Mouse (Mus musculus) spleen, postnatal 4 days (tissue): ENCODE data around the gene Ccdc102a.
A peak's percentile ranks its signal among the peaks of the same experiment; 100 is the strongest.

ENCODE experiments used
- DNase-seq, 2 experiments: peaks; one replicate each; pipeline ENCODE4 v3.0.0; 2022; ENCODE audit warnings: low spot score in 2 of 2

Gene Ccdc102a

GRCm38 (mm10) chr8:94917851-94918495 is at the start of gene Ccdc102a:
Gene Ccdc102a (minus strand): TSS chr8:94918098.
- DNase-seq = no peak

DNA sequence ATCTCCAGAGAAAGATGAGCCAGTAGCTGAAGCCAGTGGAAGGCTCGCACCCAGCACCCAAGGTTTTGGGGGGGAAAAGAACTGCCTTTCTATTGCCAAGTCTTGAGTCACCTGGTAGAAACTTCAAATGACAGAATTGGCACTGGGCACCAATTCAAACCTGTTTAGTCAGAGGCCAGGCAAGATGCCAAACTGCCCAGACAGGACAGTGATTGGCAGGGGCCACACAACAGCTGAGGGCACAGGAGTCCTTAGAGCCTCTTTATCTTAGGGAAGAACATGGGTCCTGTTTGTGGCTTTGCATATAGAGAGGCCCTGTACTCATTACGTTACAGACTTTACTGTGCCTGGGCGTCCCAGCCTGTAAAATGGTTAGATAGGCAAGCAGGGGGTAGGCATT is 49.7 kb upstream of the Ccdc102a start:
- peak in 1 of 2 experiments; percentile 62 for DNase-seq

- DNase-seq = no peak
Observed at GRCm38 (mm10) chr8:94967071-94967470, 49.2 kb upstream of the Ccdc102a start.

DNA sequence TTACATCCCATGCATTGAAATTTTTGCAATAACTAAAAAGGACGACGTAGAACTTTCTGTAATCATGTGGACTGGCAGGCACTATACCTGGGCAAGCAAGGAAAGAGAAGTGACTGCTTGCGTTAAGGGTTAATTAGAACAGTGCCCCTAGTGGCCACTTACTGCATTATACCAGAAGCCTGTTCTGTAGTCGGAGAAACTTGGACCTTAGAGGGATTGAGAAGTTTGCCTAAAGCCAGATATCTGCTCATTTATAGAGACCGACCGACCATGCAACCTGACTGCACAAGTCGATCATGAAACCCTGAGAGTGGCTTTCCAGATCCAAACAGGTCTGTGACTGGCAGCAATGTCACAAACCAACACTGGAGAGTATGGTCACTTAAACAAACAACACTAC is 48.7 kb upstream of the Ccdc102a start:
- peak; percentile 78 to 87 for DNase-seq

DNA sequence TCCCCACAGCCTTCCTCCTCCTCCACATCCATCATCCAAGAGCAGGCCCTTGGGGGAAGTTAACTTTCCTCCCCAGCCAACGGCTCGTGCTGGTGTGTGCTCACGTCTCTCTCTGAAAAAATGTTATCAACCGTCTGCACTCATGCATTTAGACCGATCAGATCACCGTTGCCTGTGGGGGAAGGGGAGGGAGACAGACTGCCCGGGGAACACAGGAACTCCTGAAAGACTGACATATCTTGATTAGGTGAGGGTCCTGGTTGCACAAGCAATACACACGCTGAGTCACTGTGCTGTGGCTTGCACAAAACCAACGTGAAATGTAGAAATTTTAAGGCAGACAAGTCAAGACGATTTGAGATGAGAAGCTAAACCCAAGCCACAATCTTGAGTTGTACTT is 46.9 kb upstream of the Ccdc102a start:
- peak; percentile 74 to 79 for DNase-seq

DNA sequence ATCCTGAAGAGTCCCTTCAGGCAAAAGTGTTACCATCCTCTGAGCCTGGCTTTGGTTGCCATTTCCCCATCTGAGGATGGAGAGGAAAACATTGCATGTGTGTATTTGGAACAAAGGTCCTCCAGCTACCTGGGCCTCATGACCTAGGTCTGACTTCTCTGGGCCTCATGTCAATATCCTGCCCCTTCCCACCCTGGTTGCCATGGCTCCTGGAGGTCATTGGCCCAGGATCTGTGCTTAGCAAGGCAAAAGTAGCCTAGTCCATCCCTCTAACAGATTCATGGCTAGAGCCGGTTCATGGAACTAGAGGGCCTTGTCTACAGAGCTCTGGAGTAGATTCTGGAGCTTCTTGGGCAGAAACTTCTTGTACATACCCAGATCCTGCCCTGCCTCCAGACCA is 44.3 kb upstream of the Ccdc102a start:
- no peak for DNase-seq

GRCm38 (mm10) chr8:94956078-94956574 is 38.2 kb upstream of the Ccdc102a start:
- DNase-seq = no peak

DNA sequence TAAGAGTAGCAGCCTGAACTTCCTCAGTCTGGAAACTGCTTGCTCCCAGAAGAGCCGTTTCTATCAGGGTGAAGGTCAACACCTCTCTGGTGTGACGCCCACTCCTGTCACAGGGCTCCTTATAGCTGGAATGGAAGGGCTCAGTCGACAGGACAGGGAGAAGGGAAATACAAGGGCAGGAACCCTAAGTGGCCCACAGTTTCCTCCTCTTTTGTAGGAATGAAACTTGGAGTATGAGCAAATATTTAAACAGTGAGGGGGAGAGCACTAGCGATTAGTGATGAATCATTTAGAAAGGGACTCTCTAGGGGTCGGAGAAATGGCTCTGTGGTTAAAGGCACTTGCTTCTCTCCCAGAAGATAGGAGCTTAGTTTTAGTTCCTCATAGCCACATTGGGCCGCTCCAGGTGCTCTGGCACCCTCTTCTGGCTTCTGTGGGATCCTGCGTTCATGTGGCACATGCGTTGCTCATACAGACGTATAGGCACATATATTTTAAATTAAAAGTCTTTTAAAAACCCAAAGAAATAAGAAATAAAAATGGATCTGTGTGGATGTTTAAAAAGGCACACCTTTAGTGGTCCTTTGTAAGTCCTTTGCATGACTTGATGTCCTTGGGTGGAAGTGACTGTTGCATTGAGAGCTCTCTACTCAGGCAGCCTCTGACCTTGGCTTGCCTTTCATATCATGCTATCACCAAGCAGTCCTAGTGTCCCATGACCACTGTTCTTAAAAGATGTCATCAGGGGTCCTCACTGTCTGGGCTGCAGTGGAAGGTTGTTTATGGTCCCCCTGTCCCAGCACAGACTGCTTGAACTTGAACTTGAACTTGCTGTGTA is 37.2 kb upstream of the Ccdc102a start:
- DNase-seq = peak; percentile 78 to 84

GRCm38 (mm10) chr8:94954368-94954737 is 36.5 kb upstream of the Ccdc102a start:
- no peak for DNase-seq

DNA sequence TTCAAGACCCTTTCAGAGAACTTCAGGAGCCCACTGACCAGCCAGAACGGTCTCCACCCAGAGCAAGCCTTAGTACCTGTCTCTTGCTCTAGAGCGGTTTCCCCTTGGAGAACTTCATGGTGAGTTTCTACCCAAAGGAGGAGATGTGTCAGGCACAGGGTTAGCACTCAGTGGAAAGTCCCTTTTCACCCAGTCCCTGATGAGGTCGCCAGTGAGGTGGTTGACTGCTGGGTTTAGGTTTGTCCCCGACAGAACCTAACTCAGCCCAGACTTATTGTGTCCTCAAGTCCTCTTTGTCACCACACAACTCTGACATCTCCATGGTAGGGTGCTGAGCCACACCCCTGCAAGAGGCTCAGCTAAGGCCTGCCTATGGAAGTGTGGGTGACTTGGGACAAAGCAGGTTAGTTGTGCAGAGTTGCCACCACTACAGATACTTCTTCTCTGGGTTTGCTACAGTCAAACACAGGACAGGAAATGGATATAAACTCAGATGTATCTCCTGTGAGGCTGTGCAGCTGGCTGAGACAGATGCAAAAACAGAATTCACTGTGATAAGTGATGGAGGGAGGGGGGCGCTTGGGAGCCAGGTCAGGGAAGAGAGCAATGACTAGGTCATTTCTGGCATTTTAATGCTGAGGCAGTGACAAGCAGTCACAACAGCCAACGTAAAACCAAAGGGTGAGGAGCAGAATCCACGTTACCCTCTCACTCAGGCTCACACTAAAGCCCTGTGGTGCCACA is 35.9 kb upstream of the Ccdc102a start:
- no peak for DNase-seq

DNA sequence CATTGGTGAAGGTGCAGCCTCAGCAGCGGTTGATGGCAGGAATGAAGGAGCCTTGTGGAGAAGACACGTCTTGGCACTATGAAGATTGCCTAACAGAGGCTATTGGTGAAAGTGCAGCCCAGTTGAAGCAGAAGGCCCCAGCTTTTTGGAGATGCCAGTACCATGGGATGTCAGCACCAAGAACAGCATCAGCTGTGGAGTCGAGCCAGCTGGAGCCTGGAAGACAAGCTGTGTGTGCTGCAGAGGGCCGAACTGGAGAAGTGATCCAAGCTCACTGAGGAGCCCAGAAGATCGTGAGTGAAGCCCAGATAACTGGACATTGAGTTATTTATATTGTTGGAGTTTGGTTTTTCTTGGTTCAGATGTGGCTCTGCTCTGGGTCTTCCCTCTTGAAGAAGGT is 34.2 kb upstream of the Ccdc102a start:
- DNase-seq = no peak

DNA sequence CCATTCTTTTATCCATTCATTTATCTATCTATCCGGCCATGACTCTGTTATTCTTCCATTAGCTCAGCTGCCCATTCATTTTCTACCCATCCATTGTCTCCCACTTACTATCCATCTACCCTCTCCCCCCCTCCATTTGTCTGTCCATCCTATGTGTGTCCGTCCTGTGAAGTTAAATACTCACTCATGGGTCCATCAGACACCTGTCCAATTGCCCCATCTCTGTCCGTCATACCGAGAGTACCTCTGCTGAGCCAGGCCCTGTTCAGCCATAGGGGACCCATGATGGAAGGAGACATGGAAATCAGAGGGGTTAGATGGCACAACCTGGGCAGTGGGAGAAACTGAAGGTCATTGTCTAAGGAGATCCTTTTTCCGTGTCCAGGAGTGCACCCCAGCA is 32.6 kb upstream of the Ccdc102a start:
- no peak for DNase-seq

- DNase-seq = peak; percentile 75 to 87
Observed at GRCm38 (mm10) chr8:94950046-94950445, 32.1 kb upstream of the Ccdc102a start.

GRCm38 (mm10) chr8:94949010-94949409 is 31.1 kb upstream of the Ccdc102a start:
- no peak for DNase-seq

GRCm38 (mm10) chr8:94948421-94948820 is 30.5 kb upstream of the Ccdc102a start:
- no peak for DNase-seq

- no peak for DNase-seq
Observed at GRCm38 (mm10) chr8:94945185-94945584, 27.3 kb upstream of the Ccdc102a start.

DNA sequence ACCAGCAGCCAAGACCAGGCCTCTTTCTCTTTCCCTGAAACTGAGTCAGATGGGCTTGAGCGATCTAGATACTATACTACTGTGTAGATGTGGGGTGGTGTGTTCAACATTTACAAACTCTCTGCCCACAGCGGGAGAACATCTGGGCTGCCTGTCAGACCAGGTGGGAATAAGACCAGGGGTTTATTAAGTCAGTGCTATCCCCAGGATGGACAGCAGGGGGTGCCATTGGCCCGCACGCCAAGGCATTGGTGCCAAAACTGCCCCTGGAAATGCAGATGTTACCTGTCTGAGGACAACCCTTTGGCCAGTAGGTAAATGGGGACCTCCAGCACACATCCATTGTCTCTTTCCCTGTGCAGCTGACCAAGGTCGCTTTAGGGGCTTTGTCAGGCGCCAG is 24.7 kb upstream of the Ccdc102a start:
- DNase-seq = peak; percentile 72 to 92

GRCm38 (mm10) chr8:94935172-94935571 is 17.3 kb upstream of the Ccdc102a start:
- DNase-seq = no peak

DNA sequence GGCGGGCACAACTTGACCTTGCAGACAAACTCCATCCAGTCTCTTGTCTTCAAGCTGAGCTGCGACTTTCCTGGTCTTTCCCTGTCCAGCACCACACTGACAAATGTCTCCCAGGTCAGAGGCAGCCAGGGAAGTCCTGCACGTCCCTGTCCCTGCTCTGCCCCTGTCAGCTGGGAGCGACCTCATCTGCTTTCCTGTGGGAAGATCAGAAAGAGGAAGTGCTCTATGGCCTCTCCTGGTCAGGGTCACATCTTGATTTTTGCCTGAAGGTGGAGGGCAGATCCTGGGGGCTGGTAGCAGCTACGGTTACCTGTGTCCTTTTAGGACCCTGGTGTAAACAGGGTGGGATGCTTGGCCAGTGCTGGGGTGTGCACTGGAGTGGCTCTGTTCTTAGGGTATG is 16.0 kb upstream of the Ccdc102a start:
- no peak for DNase-seq

DNA sequence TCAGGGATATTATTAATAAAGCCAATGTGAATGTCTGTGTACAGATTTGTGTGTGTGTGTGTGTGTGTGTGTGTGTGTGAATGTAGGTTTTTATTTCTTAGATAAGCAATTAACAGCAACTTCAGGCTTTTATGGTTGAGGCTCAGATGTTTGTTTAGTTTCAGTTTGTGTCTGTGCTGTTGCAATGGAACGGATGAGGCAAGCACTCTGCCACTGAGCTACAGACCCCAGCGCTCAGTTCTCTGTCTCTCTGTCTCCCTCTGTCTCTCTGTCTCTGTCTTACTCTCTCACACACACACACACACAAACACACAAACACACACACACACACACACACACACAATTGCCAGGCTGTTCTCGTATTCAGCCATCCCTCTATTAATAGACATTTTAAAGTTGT is 10.3 kb upstream of the Ccdc102a start:
- DNase-seq = no peak

GRCm38 (mm10) chr8:94923405-94923804 is 5.5 kb upstream of the Ccdc102a start, which contains the start of gene Adgrg5:
Gene Adgrg5 (plus strand): TSS chr8:94923694.
- no peak for DNase-seq

GRCm38 (mm10) chr8:94922602-94923001 is 4.7 kb upstream of the Ccdc102a start:
- no peak for DNase-seq
